Mouse (Mus musculus) brain, adult 10 weeks (tissue): ENCODE data around the gene Nrarp. TPM values are rescaled to one million over a fixed set of nuclear protein-coding genes. Genes with fewer than 3 reads are reported as not detected.

Source experiments
- polyA plus RNA-seq: library from polyadenylated mRNA; stranded (reverse); fragments of 350-450 nt; fragmentation: Illumina TruSeq; extraction: RNeasy Lipid Tissue Mini Kit (QIAGEN cat#74804); gene quantifications from one replicate; pipeline ENCODE4 v1.2.3, GENCODE M21; 2015; ENCODE audit warnings: low read depth, low replicate concordance

Gene Nrarp
- 13.6 TPM for polyA plus RNA-seq

GRCm38 (mm10) chr2:25180478-25180903 lies at the start of gene Nrarp:
Gene Nrarp, plus strand, starts transcription at chr2:25180758.

DNA sequence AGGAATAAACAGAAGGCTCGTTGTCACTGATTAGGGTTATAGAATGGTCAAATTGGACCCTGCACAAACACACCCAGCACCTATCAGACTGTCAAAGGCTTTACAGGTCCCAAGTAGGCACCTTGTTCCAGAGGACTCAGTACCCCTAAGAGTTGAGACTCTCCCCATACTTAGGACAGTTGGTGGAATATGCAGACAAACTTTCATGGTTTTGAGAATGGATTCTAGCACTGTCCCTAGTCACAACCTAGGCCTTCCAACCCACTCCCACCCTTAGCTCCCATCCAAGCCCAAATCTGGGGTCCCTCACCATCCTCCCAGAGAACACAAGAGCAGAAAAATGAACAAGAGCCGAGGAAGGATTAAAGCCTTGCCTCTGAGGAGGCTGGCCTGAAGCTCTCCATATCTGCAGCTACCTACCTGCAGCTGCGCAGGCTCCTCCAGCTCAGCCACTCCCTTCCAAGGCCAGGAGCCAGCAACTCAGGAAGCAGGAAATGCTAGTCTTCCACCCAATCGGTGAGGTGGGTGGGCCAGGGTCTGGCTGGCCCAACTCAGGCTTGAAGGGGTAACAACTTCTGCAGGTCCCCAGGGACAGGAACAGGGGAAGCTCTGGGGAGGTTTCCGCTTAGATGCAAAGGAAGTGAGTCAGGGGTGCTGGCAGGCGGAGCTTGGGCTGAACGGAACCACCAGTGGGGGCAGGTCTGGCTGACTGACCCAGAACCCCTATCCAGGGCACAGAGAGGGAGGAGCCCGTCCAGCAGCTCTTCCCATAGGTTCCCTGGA lies 15.8 kb downstream of the Nrarp start, which contains the start of gene Tor4a:
Gene Tor4a, minus strand, starts transcription at position 715 of the 783 bp plus-strand sequence.

DNA sequence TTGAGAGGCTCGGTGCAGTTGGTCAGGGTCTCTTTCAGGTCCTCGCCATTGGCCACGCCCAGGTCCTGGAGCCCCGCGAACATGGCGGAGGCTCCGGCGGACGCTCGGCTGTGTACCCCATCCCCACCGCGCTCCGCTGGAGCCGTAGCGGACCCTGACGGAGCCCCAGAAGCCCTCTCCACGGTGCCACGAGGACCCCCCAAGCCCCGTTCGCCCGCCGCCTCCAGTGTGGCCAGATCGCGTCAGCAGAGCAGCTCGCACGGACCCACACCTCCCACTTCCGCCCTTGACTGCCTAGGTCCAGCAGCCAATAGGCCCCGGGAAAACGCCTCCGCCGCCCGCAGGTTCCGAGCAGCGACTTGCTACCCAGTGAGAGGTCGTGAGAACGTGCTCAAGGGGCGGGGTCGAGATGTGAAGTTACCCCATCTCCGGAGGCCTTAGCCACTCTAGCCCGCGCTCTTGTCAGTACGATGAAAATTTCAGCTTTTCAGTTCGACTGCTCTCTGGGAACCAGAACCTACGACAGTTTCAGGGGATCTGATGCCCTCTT lies 30.6 kb downstream of the Nrarp start, which contains the start of gene Nelfb:
Gene Nelfb, minus strand, starts transcription at position 369 of the 550 bp plus-strand sequence.

DNA sequence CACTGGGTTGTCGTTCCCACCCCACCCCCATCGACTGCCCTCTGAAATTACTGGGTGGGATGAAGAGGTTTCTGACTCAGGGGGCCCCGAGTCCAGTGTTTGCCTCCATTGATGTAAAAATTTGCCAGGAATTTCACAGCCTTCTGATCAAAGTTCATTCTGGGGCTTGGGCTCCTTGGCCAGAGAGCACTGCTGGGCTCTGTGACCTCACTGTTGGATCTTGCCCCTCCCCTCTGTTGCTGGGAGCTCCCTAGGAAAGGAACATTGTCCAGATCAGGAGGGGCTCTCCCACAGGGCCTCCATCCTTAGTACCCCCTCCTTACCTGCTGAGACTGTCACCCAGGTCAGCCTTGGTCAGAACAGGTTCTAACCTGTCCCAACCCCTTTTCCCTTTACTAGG lies 33.9 kb downstream of the Nrarp start, which contains the start of gene Stpg3:
Gene Stpg3, minus strand, starts transcription at position 194 of the 400 bp plus-strand sequence.

GRCm38 (mm10) chr2:25218445-25218844 lies 37.9 kb downstream of the Nrarp start, which contains the start of gene Fam166a:
Gene Fam166a, plus strand, starts transcription at chr2:25218745.

DNA sequence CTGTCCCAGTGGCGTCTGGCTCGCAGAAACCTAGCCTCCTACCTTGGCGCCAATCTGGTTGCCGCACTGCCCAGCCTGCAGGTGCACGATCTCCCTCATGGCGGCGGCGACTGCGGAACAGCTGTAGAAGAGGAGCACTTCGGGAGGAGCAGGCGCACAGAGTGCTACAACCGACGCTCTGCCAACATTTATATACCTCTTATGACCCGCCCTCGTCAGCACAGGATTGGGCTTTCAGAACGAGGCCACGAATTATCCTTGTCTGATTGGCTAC lies 43.9 kb downstream of the Nrarp start, which contains the start of gene Tubb4b:
Gene Tubb4b, minus strand, starts transcription at position 211 of the 274 bp plus-strand sequence.

Other genes with a start within 250 kb of the Nrarp start
- 13.1 TPM for gene Arrdc1, start 245.5 kb upstream of the Nrarp start, polyA plus RNA-seq
- 34.0 TPM for gene Zmynd19, start 231.0 kb upstream of the Nrarp start, polyA plus RNA-seq
- 37.8 TPM for gene Dph7, start 218.4 kb upstream of the Nrarp start, polyA plus RNA-seq
- 176 TPM for gene Mrpl41, start 205.7 kb upstream of the Nrarp start, polyA plus RNA-seq
- 11.9 TPM for gene Pnpla7, start 204.7 kb upstream of the Nrarp start, polyA plus RNA-seq
- 429 TPM for gene Nsmf, start 126.4 kb upstream of the Nrarp start, polyA plus RNA-seq
- gene Entpd8, start 100.5 kb upstream of the Nrarp start, polyA plus RNA-seq: not detected
- not detected for gene Noxa1, start 85.6 kb upstream of the Nrarp start, polyA plus RNA-seq
- gene Tor4a, start 16.1 kb downstream of the Nrarp start, polyA plus RNA-seq: 2.9 TPM
- 47.7 TPM for gene Nelfb, start 30.7 kb downstream of the Nrarp start, polyA plus RNA-seq
- gene Stpg3, start 33.9 kb downstream of the Nrarp start, polyA plus RNA-seq: not detected
- gene Fam166a, start 38.0 kb downstream of the Nrarp start, polyA plus RNA-seq: not detected
- 563 TPM for gene Tubb4b, start 43.9 kb downstream of the Nrarp start, polyA plus RNA-seq
- not detected for gene Slc34a3, start 53.6 kb downstream of the Nrarp start, polyA plus RNA-seq
- not detected for gene Rnf224, start 56.0 kb downstream of the Nrarp start, polyA plus RNA-seq
- gene Rnf208, start 61.5 kb downstream of the Nrarp start, polyA plus RNA-seq: 180 TPM
- not detected for gene Cysrt1, start 61.7 kb downstream of the Nrarp start, polyA plus RNA-seq
- 6.7 TPM for gene AL732309.1, start 66.1 kb downstream of the Nrarp start, polyA plus RNA-seq
- gene Tmem203, start 74.7 kb downstream of the Nrarp start, polyA plus RNA-seq: 19.6 TPM
- gene Tprn, start 81.9 kb downstream of the Nrarp start, polyA plus RNA-seq: 23.4 TPM
- gene Ssna1, start 91.7 kb downstream of the Nrarp start, polyA plus RNA-seq: 92.1 TPM
- 89.9 TPM for gene Anapc2, start 91.7 kb downstream of the Nrarp start, polyA plus RNA-seq
- not detected for gene Tmem210, start 107.4 kb downstream of the Nrarp start, polyA plus RNA-seq
- not detected for gene Lrrc26, start 109.2 kb downstream of the Nrarp start, polyA plus RNA-seq
- 267 TPM for gene Grin1, start 138.4 kb downstream of the Nrarp start, polyA plus RNA-seq
- 51.8 TPM for gene Man1b1, start 151.6 kb downstream of the Nrarp start, polyA plus RNA-seq
- gene Dpp7, start 175.6 kb downstream of the Nrarp start, polyA plus RNA-seq: 38.1 TPM
- 27.2 TPM for gene Uap1l1, start 184.9 kb downstream of the Nrarp start, polyA plus RNA-seq
- gene Sapcd2, start 191.6 kb downstream of the Nrarp start, polyA plus RNA-seq: 2.5 TPM
- gene Entpd2, start 215.1 kb downstream of the Nrarp start, polyA plus RNA-seq: 11.2 TPM
- 274 TPM for gene Npdc1, start 218.6 kb downstream of the Nrarp start, polyA plus RNA-seq
- gene Fut7, start 242.5 kb downstream of the Nrarp start, polyA plus RNA-seq: 1.1 TPM
- gene Abca2, start 247.9 kb downstream of the Nrarp start, polyA plus RNA-seq: 105 TPM